9 mouse cellular contexts compared by ENCODE assay signal in genomic region chr6:75602536-75603279, GRCm38 (mm10).
DNase-seq lines count a peak whose midpoint lies in the region; ATAC-seq lines count a peak whose summit lies in the region.
"Had no signal": no experiment of that assay in that cellular context is flagged by ENCODE, and none has a peak within 500 bp of the region (broad histone marks: within the 10 kb centered on the region; RNA-seq: fewer than 3 reads in every experiment).

No protein-coding gene starts in this region.

- no peaks in the 10 kb centered on the region for H3K27me3 ChIP-seq in forebrain, embryonic 12.5 days
- no peaks in the 10 kb centered on the region for H3K27me3 ChIP-seq in midbrain, embryonic 10.5 days (ENCODE audit: low read depth, poor library complexity, severe bottlenecking)

- H3K27ac ChIP-seq in forebrain, embryonic 12.5 days = peak overlapping the region; percentile 75
- H3K27ac ChIP-seq in midbrain, embryonic 10.5 days (replicated peaks) = 0 out of 2 replicates have a peak overlapping the region, but pooled peaks have one; percentile 17

- peaks cover 13% of the 10 kb centered on the region for H3K4me1 ChIP-seq in forebrain, embryonic 12.5 days
- H3K4me1 ChIP-seq in midbrain, embryonic 10.5 days = peaks cover 8% of the 10 kb centered on the region

- 2% methylated on average over 11 of the region's 11 CpGs for WGBS in forebrain, embryonic 12.5 days
- 8% methylated on average over 11 of the region's 11 CpGs for WGBS in midbrain, embryonic 10.5 days

- H3K9ac ChIP-seq in forebrain, embryonic 12.5 days = no peak overlapping the region

- H3K36me3 ChIP-seq in forebrain, embryonic 12.5 days (replicated peaks) = no peaks in the 10 kb centered on the region
- no peaks in the 10 kb centered on the region for H3K36me3 ChIP-seq in midbrain, embryonic 10.5 days

- no peak for DNase-seq in frontal cortex, postnatal 14 days (ENCODE audit: low spot score in 2 of 2)
- DNase-seq in brain, embryonic 18.5 days (ENCODE audit: low read depth, low spot score) = peak; percentile 45
- peak; percentile 19 for DNase-seq in midbrain, embryonic 10.5 days (ENCODE audit: low spot score)
- DNase-seq in kidney, postnatal 36 days = no peak
- no peak for DNase-seq in adrenal gland, postnatal 4 days (ENCODE audit: low spot score in 2 of 2)
- DNase-seq in lung, postnatal 4 days = no peak

- H3K9me3 ChIP-seq in forebrain, embryonic 12.5 days = no peaks in the 10 kb centered on the region
- H3K9me3 ChIP-seq in midbrain, embryonic 10.5 days (replicated peaks) = no peaks in the 10 kb centered on the region

- H3K4me3 ChIP-seq in forebrain, embryonic 12.5 days (replicated peaks) = no peak overlapping the region
- H3K4me3 ChIP-seq in midbrain, embryonic 10.5 days = no peak overlapping the region
- H3K4me3 ChIP-seq: erythroblast, embryonic 14.5 days had no signal

- ATAC-seq in frontal cortex, adult (ENCODE audit: low TSS enrichment) = peak; percentile 73
- peak; percentile 95 for ATAC-seq in forebrain, embryonic 12.5 days (ENCODE audit: low FRiP score)

- H3K4me2 ChIP-seq in forebrain, embryonic 12.5 days = peak overlapping the region; percentile 25; the same call in 1 of the 2 replicates

Comparison
In these comparisons a context has a peak if more than half of its experiments do, and no peak if none do; other contexts are left out.
1. DNase-seq: peak in brain, embryonic 18.5 days (single experiment) and midbrain, embryonic 10.5 days (single experiment); none in frontal cortex, postnatal 14 days (0 of 2), kidney, postnatal 36 days (0 of 2), adrenal gland, postnatal 4 days (0 of 2) and lung, postnatal 4 days (0 of 2).